Mouse (Mus musculus) thymus, postnatal 25 days (tissue): ENCODE measurements around the gene Mmp15.
A peak's percentile ranks its signal among the peaks of the same experiment; 100 is the strongest.

Source experiments
- DNase-seq: peaks from one replicate; pipeline ENCODE4 v3.0.0; 2022

Gene Mmp15

DNA sequence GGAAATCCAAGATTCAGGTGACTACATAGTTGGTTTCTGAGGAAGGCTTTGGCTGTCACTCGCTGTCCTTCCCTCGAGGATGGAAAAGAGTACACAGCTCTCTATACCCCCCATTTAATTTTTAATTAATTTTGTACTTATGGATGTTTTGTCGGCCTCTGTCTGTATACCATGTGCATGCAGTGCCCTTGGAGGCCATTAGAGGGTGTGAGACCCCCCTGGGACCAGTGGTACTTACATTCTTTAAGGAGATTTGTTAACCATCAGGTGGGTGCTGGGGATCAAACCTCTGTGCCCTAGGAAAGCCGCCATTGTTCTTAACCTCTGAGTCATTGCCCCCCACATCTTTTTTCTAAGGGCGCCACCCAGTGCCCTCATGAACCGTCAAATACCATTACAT lies 7.4 kb upstream of the Mmp15 start:
- DNase-seq, result no peak

DNA sequence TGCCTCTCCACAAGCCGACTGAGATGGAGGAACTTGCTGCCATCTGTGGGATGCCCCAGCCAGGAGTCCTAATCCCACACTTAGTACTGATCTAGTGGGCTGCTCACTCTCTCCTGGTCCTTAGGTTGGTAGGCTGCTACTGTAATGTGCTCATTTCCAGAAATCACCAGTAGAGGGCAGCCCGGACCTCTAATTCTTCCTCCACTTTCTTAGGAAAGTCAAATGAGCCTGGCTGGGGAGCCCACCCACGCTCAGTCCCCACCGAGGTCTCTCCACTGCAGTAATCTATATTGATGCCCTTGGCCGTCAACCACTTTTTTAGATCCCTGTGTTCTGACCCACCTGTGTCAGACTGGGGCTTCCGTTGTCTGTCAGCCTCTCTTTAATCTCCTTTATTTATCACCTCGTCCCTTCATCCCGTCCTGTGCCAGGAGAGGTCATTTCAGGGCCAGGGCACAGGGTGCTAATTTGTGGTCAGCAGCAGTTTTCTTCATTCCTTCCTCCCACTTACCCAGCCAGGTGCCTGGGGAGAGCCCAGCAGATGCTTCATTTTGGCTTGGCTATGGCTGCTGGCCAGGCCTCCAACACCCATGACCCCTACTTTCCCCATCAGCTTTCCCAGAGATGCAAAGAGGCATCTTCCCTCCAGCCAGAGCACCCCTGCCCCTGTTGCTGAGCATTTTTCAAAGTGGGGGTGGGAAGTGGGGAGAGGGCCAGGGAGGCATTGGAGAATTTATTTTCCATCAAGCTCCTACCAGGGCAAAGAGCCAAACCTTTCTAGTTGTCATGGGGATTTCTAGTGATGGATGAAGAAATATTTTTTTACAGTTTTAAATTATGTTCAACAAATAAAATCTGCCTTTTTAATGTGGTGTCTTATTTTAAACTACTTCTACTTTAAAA lies 5.2 kb upstream of the Mmp15 start:
- DNase-seq, result peak; percentile 74

DNA sequence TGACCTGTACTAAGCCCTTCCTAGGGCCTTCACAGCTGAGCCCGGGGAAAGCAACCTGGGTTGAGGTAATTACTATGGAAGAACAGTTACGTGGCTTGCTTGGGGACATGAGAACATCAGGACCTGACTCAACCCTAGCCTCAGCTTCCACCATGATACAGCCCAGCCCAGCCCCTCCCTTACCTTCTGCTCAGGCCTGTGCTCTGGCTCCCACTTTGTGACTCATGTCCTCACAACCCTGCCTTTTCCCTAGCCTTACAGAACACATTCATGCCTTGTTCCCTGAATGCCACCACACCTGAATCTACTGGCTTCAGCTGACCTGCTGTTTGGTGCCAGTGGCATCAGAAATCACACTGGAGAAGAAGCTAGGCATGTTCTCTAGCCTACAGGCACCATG lies 3.7 kb upstream of the Mmp15 start:
- no peak for DNase-seq

DNA sequence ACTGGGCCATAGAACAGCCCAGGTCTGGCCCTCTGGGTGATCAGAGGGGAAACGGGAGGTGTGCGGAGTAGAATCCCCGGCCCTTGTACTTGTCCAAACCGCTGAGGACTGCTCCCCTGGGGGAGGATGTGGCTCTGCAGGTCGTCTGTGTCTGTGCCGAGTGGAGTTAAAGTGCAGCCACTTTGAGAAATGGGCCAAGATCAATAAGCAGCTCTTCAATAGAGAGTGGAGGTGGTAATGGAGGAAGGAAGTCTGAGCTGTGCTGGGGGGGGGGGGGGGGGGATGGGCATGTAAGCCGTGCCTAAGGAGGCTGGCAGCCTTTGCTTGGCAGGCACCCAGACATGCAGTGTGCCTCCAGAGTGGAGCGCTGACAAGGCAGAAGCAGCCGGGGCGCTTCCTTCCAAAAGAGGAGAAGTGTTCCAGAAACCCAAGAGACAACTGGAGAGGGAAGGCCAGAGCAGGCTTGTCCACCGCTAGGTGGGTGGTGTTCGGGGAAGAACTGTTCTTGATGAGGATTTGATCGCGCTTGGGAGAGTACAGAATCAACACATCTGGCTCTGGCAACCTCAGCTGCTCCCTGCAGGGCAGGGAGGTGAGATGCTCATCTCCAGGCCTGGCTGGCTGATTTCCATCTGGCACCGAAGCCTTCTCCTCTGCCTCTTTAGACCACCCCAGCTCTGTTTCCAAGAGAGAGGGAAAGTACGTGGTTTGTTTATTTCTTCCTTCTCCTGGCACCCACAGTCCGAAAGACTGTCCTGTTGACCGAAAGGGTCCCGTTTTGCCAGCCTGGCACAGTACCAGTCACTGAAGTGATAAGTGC lies 3.0 kb upstream of the Mmp15 start:
- DNase-seq, result peak; percentile 33

DNA sequence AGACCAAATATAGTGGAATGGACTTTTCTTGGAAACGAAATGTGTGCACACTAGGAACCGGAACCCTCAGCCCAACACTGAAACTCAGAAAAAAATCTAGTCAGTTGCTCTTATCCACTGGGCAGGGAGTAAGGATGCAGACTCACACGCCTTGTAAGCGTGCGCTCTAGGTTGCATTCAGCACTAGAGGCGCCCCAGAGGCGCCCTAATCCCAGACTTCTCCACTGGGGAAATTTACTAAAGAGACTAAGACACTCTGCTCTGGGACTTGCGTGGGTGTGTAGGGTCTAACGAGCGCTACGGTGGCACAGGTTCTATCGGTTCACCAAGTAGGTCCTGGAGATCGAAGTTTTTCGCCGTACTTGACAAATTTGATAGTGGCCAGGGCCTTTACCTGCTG lies 607 bp upstream of the Mmp15 start:
- no peak for DNase-seq

DNA sequence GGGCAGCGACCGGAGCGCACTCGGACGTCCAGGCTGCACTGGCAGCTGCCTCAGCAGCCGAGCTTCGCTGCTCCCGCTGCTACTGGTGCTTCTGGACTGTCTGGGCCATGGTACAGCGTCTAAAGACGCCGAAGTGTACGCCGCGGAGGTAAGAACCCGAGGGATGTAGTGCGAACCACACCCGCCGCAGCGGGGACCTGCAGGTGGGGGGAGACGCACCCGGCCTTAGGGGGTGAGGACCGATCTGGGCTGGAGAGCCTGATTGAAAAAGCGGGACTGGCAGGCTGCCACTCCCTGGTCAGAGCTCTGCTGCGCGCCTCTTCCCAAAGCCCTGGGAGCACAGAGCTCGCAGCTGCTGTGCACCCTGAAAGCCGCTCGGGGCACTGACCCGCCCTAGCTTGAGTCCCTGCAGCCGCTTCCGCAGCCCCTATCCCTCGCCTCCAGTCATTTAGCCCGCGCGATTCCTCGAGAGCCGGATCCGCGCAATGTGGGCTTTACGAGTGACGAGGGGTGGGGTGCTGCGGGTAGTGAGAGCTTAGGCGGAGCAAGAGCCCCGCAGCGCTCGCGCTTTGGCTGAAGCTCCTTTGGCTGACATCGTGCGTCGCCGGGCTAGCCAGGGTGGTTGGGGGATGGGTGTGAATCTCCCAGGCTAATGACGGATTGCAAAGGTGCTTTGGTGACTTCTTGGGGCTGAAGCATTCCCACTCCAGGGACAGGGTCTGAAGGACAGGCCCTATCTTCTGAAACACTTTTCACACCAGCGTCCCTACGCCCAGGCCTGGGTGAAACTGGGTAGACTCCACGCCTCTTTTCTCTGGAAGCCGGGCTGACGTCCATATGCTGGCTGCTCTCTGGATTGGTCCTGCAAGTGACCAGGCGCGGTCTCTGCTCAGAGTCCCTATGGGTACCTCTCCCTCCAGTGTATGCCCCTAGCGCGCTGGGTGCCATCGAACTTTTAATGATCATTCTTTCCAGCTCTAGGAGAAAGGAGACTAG lies 1.1 kb downstream of the Mmp15 start:
- DNase-seq, result no peak

DNA sequence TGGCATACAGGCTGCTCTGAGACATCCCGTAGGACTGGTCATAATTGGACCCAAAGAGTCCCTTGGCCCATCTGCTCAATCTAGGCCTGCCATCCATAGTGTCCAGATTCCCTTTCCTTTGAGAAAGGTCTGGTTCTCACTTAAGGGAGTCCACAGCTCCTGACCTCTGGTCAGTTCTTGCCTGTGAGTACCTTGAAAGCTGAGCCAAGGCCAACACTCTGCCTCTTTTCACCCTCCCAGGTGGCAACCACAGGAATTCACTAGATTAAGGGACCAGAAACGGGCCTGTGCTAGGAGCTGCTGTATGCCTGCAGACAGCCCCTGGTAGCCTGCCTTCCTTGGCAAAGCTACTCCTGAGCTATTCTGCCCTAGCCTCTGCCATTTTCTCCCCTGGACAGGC lies 2.5 kb downstream of the Mmp15 start:
- no peak for DNase-seq

DNA sequence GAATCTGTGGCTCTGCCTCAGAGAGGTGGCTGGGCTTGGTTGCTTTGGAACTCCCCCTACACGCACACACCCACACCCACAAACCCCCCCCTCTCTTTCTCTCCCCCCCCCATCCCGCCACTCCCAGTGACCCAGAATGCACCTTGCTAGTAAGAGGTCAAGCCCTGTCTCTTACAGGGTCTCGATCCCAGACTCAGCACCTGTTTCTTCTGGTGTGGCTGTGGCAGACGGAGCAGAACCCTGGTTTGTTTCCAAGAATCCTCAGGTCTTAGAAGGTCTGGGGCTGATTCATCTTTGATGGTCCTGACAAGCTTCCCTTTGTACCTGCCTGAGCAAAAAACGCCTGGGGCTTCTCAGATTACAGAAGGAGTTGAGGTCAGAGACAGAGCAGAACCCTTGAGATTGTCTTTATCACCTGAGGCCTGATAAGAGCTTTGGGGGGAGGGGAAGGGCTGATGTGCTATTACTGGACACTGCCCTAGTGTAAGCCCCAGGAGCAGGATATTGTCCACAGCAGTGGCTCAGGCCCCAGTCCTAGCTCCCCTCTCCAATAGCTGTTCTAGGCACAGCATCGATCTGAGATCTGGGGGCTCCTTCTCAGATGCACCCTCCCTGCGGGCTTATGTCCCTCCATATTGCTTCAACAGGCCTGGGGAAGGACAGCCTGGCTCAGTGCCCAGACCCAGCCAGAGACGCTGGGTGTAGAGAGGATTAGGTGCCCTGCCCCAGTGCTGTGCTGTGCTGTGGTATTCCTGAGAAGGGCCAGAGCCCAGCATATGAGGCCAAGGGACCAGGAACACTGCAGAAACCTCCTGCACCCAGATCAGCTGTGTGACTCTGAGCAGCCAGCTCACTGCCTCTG lies 6.7 kb downstream of the Mmp15 start:
- no peak for DNase-seq

DNA sequence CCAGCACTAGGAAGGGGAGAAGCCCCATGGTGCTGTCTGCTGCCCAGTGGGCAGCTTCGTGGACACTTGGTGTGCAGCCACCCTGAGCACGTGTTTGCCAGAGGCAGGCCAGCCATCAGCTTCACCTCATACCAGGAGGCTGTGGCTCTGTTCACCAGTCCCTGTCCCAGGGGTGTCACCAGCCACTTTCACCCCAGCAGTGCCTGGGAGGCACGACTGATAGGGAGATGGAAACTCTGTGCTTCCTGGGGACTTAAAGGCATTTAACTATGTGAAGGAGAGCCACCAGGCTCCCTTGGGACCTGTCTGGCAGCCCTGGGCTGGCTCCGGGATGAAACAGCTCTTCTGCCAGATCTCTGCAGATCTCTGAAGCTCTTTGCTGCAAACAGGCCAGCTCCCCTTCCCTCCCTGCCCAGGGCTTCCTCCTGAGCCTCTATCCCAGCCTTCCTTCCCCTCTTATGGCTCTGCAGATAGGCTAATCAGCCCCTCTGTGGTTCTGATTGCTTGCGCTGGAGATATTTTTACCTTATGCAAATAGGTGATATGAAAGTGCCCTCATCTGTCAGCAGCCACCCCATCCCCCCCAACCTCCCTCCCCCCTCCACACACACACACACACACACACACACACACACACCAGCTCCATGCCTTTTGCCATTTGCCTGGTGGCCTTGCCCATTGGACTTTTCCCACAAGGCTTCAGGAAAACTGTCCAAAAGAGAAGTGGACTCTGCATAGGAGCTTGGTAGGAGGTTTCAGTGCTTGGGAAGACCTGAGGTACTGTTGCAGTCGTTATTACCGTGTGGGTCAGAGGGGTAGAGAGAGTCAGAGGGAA lies 8.3 kb downstream of the Mmp15 start:
- no peak for DNase-seq

DNA sequence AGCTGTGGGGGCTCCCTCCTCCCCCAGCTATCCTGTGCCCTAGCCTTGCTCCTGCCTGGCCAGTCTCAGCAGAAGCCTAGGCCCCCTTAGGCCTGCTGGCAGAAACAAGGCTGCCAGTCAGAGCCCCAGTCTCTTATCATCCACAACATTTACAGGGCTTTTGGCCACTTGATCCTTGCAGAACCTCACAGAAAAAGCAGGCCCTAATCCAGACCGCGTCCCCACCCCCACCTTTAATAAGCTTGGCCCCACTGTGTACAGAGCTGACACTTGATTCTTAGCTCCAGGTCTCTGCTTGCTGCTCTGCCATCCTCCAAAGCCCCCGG lies 8.9 kb downstream of the Mmp15 start:
- DNase-seq, result no peak

DNA sequence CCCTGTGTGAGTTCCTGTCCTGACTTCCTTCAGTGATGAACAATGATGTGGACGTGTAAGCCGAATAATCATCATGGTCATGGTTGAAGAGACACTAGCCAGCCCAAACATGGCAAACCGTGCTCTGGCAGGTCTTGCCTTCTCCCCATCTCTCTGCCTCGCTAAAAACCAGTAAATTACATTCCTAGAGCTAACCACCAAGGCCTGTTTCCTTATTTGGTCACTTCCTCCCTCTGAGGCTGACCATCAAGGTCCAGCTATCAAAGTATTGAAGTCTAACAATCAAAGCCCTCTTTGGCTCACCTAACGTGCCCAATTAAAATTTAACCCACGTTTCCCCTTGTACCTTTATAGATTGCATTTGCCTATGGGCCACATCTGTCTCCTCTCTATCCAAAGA lies 10.2 kb downstream of the Mmp15 start:
- DNase-seq, result no peak

DNA sequence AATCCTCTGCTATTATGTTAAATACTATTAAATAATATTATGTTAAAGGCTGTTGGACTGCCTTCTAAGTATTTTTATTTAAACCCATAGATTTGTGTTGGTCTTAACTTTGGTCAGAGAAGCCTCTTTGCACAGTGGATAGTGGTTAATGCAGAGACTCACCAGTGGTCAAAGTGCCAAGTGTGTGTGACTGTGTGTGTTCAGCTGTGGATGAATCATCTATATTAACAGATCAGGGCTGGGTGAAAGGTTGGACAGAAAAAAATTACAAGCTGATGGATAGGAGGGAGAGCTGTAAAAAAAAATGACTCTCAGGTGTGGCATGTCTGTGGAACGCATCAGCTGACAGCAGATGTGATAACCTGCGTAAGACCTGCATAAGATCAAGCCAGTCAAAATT lies 11.8 kb downstream of the Mmp15 start:
- no peak for DNase-seq

DNA sequence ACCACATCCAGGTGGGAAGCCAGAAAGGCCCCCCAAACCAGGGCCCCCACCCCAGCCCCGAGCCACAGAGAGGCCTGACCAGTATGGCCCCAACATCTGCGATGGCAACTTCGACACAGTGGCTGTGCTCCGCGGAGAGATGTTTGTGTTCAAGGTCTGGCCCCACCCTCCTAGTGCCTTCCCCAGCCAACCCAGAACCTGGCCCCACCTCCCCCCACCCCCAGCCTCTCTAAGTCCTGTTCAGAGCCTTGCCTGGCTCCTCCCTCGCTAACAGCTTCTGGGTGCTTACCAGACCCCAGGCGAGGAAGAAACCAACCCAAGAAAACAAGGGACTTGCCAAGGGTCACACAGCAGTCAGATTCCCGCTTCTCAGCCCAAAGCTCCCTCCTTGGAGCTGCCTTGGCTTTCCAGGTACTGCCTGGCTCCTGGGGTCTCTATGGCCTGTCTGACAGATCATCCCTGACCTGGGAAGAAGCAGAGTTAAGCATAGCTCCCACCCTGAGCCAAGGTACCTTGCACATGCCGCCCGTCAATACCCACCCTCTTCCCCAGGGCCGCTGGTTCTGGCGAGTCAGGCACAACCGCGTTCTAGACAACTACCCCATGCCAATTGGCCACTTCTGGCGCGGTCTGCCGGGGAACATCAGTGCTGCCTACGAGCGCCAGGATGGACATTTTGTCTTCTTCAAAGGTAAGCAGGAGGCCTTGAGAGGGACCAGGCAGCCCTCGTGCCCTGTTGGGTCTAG lies 17.7 kb downstream of the Mmp15 start:
- DNase-seq, result peak; percentile 67

DNA sequence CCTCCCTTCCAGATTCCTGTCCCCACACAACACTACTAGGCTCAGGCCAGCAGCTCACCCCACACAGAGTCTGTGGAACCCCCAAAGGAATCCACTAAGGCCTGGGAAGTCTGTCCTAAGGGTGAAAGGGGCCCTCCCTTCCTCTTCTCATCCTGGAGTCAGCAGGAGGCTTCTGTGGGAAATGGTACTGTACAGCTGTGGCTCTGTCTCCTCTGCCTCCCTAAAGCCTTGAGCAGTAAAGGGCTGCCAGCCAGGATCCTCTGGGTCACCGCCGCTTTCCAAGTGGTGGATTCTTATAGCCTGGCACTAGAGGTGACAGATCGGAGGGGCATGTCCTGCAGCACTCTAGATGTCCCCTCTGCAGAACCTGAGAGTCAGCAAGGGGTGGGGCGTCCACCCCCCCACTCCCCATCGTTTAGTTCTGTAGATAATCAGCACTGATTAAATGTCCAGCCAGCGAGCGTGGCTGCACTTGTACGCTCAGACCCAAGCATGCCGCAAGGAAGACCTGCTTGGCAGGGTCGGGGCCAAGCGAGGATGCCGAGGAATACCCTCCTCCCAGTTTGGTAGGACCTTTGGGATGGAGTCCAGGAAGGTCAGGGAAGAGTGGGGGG lies 21.4 kb downstream of the Mmp15 start:
- DNase-seq, result no peak

DNA sequence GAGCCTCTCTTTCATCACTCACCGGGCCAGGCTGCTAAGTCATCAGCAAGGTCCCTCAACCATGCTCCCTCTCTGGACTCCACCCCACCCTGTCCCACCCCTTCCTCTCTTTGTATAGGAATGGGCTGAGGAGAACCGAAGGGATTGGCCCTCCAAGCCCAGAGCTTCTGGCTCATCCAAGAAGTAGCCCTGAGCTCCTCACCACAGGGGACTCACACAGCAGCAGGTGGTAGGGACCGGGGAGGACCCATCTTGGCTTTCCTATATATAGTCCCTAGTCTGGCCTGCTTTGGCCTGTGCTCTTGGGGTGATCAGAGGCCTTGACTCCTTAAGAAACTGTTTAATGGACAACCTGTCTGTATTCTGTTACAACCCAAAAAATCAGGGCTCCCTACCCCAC lies 22.4 kb downstream of the Mmp15 start:
- no peak for DNase-seq

DNA sequence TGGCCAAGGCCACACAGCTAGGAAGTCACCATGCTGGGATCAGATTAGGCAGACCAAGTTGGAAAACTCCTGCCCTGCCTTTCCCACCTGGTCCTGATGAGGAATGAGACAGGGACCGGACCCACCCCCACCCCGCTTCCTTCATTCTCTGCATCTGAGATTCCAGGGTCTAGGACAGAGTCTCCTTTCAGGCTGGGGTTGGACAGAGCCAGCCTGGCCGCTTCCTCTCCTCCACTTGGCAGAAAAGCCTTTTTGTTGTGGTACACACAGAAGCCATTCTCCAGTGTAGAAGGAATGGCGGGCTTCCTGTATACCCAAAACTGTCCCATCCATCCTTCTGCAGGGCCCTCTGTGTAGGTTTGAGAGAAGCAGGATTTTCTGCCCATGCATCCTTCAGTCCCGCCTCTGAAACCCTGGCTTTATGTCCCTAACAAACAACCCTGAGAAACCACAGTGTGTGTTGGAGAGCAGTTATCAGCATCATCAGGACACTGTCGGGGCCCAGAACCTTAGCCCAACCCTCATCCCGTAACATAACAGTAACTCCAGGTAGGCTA lies 23.4 kb downstream of the Mmp15 start:
- no peak for DNase-seq

DNA sequence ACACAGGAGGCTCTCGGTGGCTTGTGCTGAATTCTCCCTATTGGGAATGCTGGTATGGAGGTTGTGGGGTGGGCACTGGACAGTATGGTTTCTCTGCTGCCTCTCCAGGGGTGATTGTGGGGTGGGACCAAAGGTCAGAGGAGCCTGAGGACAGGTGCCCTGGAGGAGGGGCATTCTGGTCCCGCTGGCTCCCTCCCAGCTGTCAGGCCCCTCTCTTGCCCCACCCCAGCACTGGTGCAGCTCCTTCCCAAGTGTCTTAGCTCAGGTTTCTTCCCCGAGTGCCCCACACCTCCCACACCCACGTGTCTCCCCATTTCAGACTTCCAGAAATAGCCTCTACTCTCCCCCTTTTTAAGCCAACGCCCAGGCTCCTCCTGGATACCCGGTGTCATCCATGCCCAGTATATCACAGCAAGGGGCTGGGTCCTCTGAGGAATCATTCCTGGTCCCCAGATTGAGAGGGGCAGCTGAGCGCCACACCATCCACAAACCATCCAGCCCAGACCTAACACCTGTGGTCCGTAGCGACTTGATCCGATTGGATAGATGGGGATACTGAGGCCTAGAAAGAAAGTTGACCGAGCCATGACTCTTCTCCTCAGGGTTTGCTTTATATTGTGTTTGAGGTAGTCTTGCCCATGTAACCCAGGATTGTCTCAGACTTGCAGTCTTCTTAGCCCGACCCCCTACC lies 24.4 kb downstream of the Mmp15 start:
- no peak for DNase-seq

DNA sequence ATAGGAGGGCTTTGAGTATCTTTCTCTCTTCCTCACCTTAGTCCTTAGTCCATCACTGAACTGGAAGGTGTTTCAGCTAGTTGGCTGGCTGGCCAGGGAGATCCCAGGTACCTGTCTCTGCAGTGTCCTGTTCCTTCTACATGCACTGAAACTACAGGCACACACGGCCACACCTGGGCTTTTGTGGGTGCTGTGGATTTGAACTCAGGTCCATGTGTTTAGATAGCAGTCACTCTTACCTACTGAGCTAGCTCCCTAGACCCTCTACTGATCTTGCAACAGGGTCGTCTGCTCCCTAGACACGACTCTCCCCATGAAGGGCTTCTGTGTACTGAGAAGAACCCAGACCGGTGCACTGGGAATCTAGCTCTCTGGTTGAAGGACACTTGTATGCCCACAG lies 25.0 kb downstream of the Mmp15 start:
- no peak for DNase-seq

DNA sequence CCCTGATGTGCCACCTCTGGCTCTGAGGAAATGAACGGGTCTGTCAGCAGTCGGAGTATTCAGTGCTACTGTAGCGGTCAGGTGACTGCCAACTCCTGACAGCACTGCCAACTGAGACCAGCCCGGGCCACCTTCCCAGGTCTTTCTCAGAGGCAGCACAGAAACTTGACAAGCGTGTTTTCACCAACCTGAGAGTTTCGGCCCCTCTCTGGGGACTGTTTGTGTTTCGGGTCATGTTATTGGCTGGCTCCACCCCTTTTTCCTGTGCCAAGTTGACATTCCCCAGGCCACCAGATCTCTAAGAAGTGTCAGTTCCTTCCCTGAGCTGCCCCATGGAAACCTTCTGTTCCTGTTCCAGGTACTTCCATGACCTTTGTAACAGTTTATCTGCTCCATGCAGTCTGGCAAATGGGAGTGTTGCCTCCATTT lies 25.8 kb downstream of the Mmp15 start:
- no peak for DNase-seq
